Mouse (Mus musculus): ENCODE results near the gene Olfr1392. TPM values are rescaled to one million over a fixed set of nuclear protein-coding genes. Genes with fewer than 3 reads are reported as not detected.
A peak's percentile ranks its signal among the peaks of the same experiment; 100 is the strongest.

The Olfr1392 gene
- total and polyA plus RNA-seq, 2 experiments from 2014 or later: 0.12 to 0.95 TPM

DNA sequence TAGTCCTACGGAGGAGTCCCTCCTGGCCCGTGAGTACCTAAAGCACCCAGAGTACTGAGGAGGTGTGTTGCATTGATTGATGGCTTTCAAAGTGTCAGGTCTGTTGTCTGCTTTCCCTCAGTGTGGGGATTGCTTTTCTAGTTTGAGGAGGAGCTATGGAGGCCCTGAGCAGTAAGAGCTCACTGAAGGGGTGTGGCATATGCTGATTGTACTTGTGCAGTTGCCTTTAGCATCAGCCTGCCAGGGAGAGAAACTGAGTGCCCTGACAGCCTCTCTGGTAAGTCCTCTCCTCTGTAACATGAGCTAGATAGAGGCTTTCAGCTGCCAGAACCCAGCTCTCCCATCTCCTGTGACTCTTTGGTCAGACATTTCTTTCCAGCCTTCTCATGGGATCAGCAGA, 37.8 kb upstream of the Olfr1392 start:
- H3K27me3 ChIP-seq (ENCODE audit: insufficient read depth, low read length): no peaks in the 10 kb centered on the region
- DNase-seq (no peak), ATAC-seq (no peak)
- H3K9me3 ChIP-seq (ENCODE audit: low read length): no peaks in the 10 kb centered on the region
- H3K4me1 ChIP-seq (ENCODE audit: insufficient read depth): peaks cover 27% of the 10 kb centered on the region
- no peak for TF ChIP-seq CTCF (IDR thresholded peaks at IDR 0.05; ENCODE audit: low read depth)
- no peak overlapping the region for H3K9ac ChIP-seq
- no peaks in the 10 kb centered on the region for H3K36me3 ChIP-seq (ENCODE audit: insufficient read depth)
- no peak overlapping the region for H3K4me2 ChIP-seq (ENCODE audit: low read depth)
- 82% methylated on average over 2 of the region's 2 CpGs for WGBS
- H3K27ac ChIP-seq (ENCODE audit: low read depth, low read length): no peak overlapping the region
- H3K4me3 ChIP-seq (ENCODE audit: low read depth, low read length): no peak overlapping the region

GRCm38 (mm10) chr11:49248226-49248973, 36.7 kb upstream of the Olfr1392 start:
- DNase-seq (no peak), ATAC-seq (no peak)
- no peak overlapping the region for H3K4me2 ChIP-seq (ENCODE audit: low read depth)
- peaks cover 23% of the 10 kb centered on the region for H3K4me1 ChIP-seq (ENCODE audit: insufficient read depth)
- H3K9me3 ChIP-seq (ENCODE audit: low read length): no peaks in the 10 kb centered on the region
- no peaks in the 10 kb centered on the region for H3K36me3 ChIP-seq (ENCODE audit: insufficient read depth)
- no peak overlapping the region; the same call in 1 of the 2 replicates for H3K9ac ChIP-seq
- H3K27ac ChIP-seq (ENCODE audit: low read depth, low read length): no peak overlapping the region
- 56% methylated on average over 6 of the region's 6 CpGs for WGBS
- H3K4me3 ChIP-seq (ENCODE audit: low read depth, low read length): no peak overlapping the region
- H3K27me3 ChIP-seq (ENCODE audit: insufficient read depth, low read length): no peaks in the 10 kb centered on the region
- no peak for TF ChIP-seq CTCF (IDR thresholded peaks at IDR 0.05; ENCODE audit: low read depth)

DNA sequence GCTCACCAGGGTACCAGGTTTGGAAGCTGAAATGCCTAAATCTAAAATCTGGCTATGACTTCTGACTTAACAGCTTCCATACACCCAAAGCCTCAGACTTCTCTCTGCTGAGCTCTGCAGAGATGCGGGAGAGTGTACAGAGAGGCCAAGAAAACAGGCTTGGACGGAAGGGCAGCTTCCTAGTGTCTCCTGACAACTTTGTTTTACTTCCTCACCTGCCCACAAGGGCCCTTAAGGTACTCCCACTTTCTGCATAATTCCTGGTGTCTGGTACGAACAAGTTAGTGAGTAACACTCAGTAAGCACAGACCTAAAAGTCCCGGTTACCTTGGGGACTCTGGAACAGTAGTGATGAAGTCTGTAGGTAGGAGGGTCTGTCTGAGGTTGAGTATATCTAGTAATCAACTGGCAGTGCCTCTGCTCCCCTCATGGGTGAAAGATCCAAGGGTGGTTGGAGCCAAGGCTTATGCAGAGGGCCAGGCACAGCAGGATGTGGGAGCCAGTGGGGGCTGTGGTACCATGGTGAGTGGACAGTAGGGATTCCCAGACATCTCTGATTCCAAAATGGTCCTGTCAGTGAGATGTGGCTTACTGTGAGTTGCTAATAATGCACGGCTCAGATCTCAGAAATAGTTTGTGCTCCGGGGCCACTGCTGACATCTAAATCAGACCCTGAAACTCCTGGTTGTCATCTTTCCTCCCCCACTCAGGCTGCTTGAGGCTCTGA, 35.9 kb upstream of the Olfr1392 start:
- Histone ChIP-seq H3K27me3 (ENCODE audit: insufficient read depth, low read length) (no peaks in the 10 kb centered on the region), H3K27ac (ENCODE audit: low read depth, low read length) (no peak overlapping the region), H3K9ac (no peak overlapping the region), H3K36me3 (ENCODE audit: insufficient read depth) (peaks cover 3% of the 10 kb centered on the region), H3K9me3 (ENCODE audit: low read length) (no peaks in the 10 kb centered on the region), H3K4me2 (ENCODE audit: low read depth) (no peak overlapping the region), H3K4me1 (ENCODE audit: insufficient read depth) (peaks cover 23% of the 10 kb centered on the region), H3K4me3 (ENCODE audit: low read depth, low read length) (no peak overlapping the region)
- no peak for ATAC-seq
- DNase-seq: no peak
- TF ChIP-seq CTCF (IDR thresholded peaks at IDR 0.05; ENCODE audit: low read depth): no peak
- 68% methylated on average over 6 of the region's 6 CpGs for WGBS

DNA sequence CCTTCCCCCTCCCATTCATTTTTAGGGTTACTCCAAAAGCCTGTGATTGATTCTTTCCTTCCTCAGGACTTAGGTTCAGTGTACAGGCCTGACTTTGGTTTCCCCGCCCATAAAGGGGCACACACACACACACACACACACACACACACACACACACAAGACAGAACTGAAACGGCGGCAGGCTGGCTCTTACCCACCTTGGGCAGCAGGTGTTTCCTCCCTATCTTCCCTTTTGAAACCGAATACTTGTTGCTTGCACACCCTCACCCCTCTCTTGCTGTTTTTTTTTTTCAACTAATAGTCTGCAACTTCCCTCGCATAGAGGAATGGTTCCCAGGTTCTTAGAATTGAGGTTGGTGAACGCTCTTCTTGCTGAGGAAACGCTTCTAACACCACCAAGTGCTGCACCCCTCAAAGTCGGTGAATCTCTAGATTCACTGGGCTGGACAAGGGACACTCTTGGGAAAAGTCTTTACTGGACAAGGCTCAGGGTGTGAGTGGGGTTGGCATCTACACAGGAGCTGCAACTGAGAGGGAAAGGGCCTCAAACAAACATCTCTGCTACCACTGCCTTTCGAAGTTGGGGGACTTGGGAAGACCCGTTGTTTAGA, 35.2 kb upstream of the Olfr1392 start:
- Histone ChIP-seq H3K27ac (ENCODE audit: low read depth, low read length) (peak overlapping the region; percentile 64; the same call in 1 of the 2 replicates), H3K36me3 (ENCODE audit: insufficient read depth) (peaks cover 3% of the 10 kb centered on the region), H3K4me3 (ENCODE audit: low read depth, low read length) (peak overlapping the region; percentile 61), H3K9ac (peak overlapping the region; percentile 69), H3K27me3 (ENCODE audit: insufficient read depth, low read length) (no peaks in the 10 kb centered on the region), H3K9me3 (ENCODE audit: low read length) (no peaks in the 10 kb centered on the region), H3K4me2 (ENCODE audit: low read depth) (peak overlapping the region; percentile 75), H3K4me1 (ENCODE audit: insufficient read depth) (peaks cover 22% of the 10 kb centered on the region)
- WGBS: 30% methylated on average over 10 of the region's 10 CpGs
- no peak for ATAC-seq
- peak; percentile 3 for DNase-seq
- no peak for TF ChIP-seq CTCF (IDR thresholded peaks at IDR 0.05; ENCODE audit: low read depth)

DNA sequence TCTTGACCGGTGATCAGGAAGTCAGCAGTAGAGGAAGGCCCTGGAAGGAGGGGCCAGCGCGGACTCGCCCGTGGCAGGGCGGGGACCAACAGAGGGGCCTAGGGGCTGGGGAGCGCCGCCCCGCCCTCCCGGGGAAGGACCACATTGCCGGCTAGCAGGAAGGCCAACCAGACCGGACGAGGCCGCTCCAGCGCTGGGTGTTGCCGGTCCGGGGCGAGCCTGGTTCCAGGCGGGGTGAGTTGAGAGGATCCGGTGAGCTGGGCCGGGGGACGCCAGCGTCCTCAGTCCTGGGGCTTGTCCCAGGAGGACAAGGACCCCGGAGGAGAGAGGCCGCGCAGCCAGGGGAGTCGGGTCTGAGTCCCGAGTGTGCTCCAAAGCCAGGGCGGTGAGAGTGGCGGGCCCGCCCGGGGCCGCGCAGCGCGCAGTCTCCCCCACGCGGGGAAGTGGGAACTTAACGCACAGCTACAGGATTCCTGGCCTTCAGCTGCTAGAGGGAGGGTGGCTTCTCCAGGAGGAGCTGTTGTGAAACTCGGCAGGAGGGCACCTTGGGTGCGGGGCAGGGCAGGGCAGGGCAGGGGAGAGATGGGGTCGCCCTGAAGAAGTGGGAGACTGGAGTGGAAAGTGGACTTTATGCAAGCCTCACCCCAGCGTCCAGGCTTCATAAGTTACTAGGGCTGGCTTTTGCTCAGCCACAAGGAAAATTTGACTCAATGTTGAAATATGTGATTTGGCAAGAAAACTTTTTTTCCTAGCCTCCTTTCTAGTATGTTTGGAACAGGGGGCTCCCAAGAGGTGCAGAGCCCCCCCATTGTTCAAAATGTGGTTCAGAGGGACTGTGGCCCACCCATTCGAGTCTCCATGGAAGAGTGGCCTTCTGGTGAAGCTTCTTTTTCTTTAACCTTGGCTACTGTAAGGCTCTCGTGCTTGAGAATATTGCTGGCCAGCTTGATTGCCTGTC, 34.4 kb upstream of the Olfr1392 start:
- Histone ChIP-seq H3K27ac (ENCODE audit: low read depth, low read length) (peak overlapping the region; percentile 64), H3K9ac (peak overlapping the region; percentile 69), H3K36me3 (ENCODE audit: insufficient read depth) (peaks cover 3% of the 10 kb centered on the region), H3K4me3 (ENCODE audit: low read depth, low read length) (peak overlapping the region; percentile 61), H3K27me3 (ENCODE audit: insufficient read depth, low read length) (no peaks in the 10 kb centered on the region), H3K4me1 (ENCODE audit: insufficient read depth) (peaks cover 15% of the 10 kb centered on the region), H3K4me2 (ENCODE audit: low read depth) (peak overlapping the region; percentile 75), H3K9me3 (ENCODE audit: low read length) (no peaks in the 10 kb centered on the region)
- peak; percentile 61 for TF ChIP-seq CTCF (IDR thresholded peaks at IDR 0.05; ENCODE audit: low read depth)
- ATAC-seq: peak; percentile 93
- WGBS: 2% methylated on average over 45 of the region's 45 CpGs
- DNase-seq: peak; percentile 56

DNA sequence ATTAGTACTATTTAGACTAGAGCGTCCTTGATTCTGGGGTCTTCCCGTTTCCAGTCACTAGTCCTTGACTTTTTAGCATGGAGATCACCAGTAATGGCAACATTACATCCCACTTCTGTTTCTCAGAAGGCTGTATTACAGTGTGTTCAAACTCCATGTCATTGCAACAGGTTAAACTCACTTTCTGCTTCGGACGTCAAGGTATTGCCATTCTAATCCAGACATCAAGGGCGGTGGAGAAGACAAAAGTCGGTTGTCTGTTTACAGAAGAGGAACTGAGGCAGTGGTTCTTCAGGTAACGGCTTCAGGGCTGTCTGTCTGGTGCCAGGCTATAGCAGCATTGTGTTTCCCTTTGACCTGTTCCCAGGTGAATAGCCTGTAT, 33.7 kb upstream of the Olfr1392 start:
- Histone ChIP-seq H3K27ac (ENCODE audit: low read depth, low read length) (no peak overlapping the region), H3K9ac (no peak overlapping the region), H3K36me3 (ENCODE audit: insufficient read depth) (peaks cover 3% of the 10 kb centered on the region), H3K4me1 (ENCODE audit: insufficient read depth) (peaks cover 11% of the 10 kb centered on the region), H3K4me3 (ENCODE audit: low read depth, low read length) (peak overlapping the region; percentile 61; the same call in 1 of the 2 replicates), H3K27me3 (ENCODE audit: insufficient read depth, low read length) (no peaks in the 10 kb centered on the region), H3K4me2 (ENCODE audit: low read depth) (peak overlapping the region; percentile 75), H3K9me3 (ENCODE audit: low read length) (no peaks in the 10 kb centered on the region)
- DNase-seq (no peak), ATAC-seq (no peak)
- 72% methylated on average over 7 of the region's 7 CpGs for WGBS
- no peak for TF ChIP-seq CTCF (IDR thresholded peaks at IDR 0.05; ENCODE audit: low read depth)
